Comparison of ENCODE assay signal across 17 mouse cellular contexts in genomic region chr5:121389106-121389505, GRCm38 (mm10). TPM values are rescaled to one million over a fixed set of nuclear protein-coding genes. Genes with fewer than 3 reads are reported as not detected.
DNase-seq lines count a peak whose midpoint lies in the region; ATAC-seq and TF ChIP-seq lines count a peak whose summit lies in the region.
"Had no signal": no experiment of that assay in that cellular context is flagged by ENCODE, and none has a peak within 500 bp of the region (broad histone marks: within the 10 kb centered on the region; RNA-seq: fewer than 3 reads in every experiment).

No protein-coding gene starts in this region.

- TF ChIP-seq CTCF in layer of hippocampus, adult 2 months (conservative IDR thresholded peaks at IDR 0.05), result no peak

- H3K9me3 ChIP-seq in forebrain, embryonic 12.5 days, result no peaks in the 10 kb centered on the region
- no peaks in the 10 kb centered on the region for H3K9me3 ChIP-seq in forebrain, embryonic 14.5 days (replicated peaks; ENCODE audit: control insufficient read depth, low read length)
- no peaks in the 10 kb centered on the region for H3K9me3 ChIP-seq in neural tube, embryonic 14.5 days (ENCODE audit: control insufficient read depth, low read length)
- no peaks in the 10 kb centered on the region for H3K9me3 ChIP-seq in stomach, embryonic 16.5 days (replicated peaks; ENCODE audit: control insufficient read depth, low read length)
- H3K9me3 ChIP-seq: heart, embryonic 15.5 days had no signal

- WGBS in forebrain, embryonic 12.5 days, result 66% methylated on average over 7 of the region's 7 CpGs
- WGBS in forebrain, embryonic 14.5 days, result 50% methylated on average over 7 of the region's 7 CpGs
- WGBS in neural tube, embryonic 14.5 days, result 44% methylated on average over 7 of the region's 7 CpGs
- WGBS in stomach, embryonic 16.5 days, result 60% methylated on average over 7 of the region's 7 CpGs

- DNase-seq in forebrain, embryonic 14.5 days (ENCODE audit: low spot score), result no peak
- DNase-seq in layer of hippocampus, adult 2 months (ENCODE audit: low spot score in 2 of 2), result peak; percentile 43 to 45
- DNase-seq in layer of hippocampus, postnatal 25 days (ENCODE audit: extremely low spot score in 1 of 2, low spot score in 1 of 2), result no peak
- no peak for DNase-seq in neural tube, embryonic 10.5 days (ENCODE audit: extremely low spot score, low spot score)
- DNase-seq in spleen, adult 18-20 months, result no peak
- DNase-seq: cerebellum, postnatal 14 days; gastrocnemius, postnatal 25 days; kidney, adult 11 months; right cerebral cortex, postnatal 14 days; thymus, postnatal 25 days had no signal

- peaks cover 16% of the 10 kb centered on the region for H3K4me1 ChIP-seq in forebrain, embryonic 12.5 days
- peaks cover 4% of the 10 kb centered on the region for H3K4me1 ChIP-seq in forebrain, embryonic 14.5 days (ENCODE audit: control insufficient read depth, insufficient read depth, low read length)
- H3K4me1 ChIP-seq in neural tube, embryonic 14.5 days (ENCODE audit: control insufficient read depth, insufficient read depth, low read length), result peaks cover 4% of the 10 kb centered on the region; the same call in 1 of the 2 replicates
- peaks cover 20% of the 10 kb centered on the region for H3K4me1 ChIP-seq in stomach, embryonic 16.5 days (ENCODE audit: control insufficient read depth, insufficient read depth, low read length)

- H3K36me3 ChIP-seq in forebrain, embryonic 12.5 days (replicated peaks), result no peaks in the 10 kb centered on the region
- no peaks in the 10 kb centered on the region for H3K36me3 ChIP-seq in forebrain, embryonic 14.5 days (ENCODE audit: control insufficient read depth, insufficient read depth, low read length)
- no peaks in the 10 kb centered on the region for H3K36me3 ChIP-seq in neural tube, embryonic 14.5 days (ENCODE audit: control insufficient read depth, insufficient read depth, low read length)
- no peaks in the 10 kb centered on the region for H3K36me3 ChIP-seq in stomach, embryonic 16.5 days (ENCODE audit: control insufficient read depth, insufficient read depth, low read length)
- H3K36me3 ChIP-seq: heart, embryonic 15.5 days had no signal

- H3K4me2 ChIP-seq in forebrain, embryonic 12.5 days, result no peak overlapping the region
- H3K4me2 ChIP-seq in forebrain, embryonic 14.5 days (ENCODE audit: low read length), result no peak overlapping the region
- H3K4me2 ChIP-seq in neural tube, embryonic 14.5 days (ENCODE audit: low read depth, low read length), result no peak overlapping the region
- no peak overlapping the region for H3K4me2 ChIP-seq in stomach, embryonic 16.5 days (ENCODE audit: low read depth, low read length)
- H3K4me2 ChIP-seq: heart, embryonic 15.5 days; hindbrain, embryonic 14.5 days had no signal

- H3K27ac ChIP-seq in forebrain, embryonic 12.5 days, result 0 out of 2 replicates have a peak overlapping the region, but pooled peaks have one; percentile 25
- H3K27ac ChIP-seq in forebrain, embryonic 14.5 days (ENCODE audit: low read depth, low read length), result no peak overlapping the region
- H3K27ac ChIP-seq in layer of hippocampus, adult 2 months, result peak overlapping the region; percentile 78
- no peak overlapping the region for H3K27ac ChIP-seq in neural tube, embryonic 14.5 days (ENCODE audit: low read depth, low read length)
- H3K27ac ChIP-seq in stomach, embryonic 16.5 days (ENCODE audit: low read length), result no peak overlapping the region
- H3K27ac ChIP-seq: heart, embryonic 15.5 days; hindbrain, embryonic 14.5 days; liver, embryonic 14.5 days had no signal

- H3K27me3 ChIP-seq in forebrain, embryonic 12.5 days, result peaks cover 16% of the 10 kb centered on the region
- H3K27me3 ChIP-seq in forebrain, embryonic 14.5 days (replicated peaks; ENCODE audit: control insufficient read depth, insufficient read depth, low read length), result peaks cover 6% of the 10 kb centered on the region; the same call in 1 of the 2 replicates
- H3K27me3 ChIP-seq in neural tube, embryonic 14.5 days (ENCODE audit: control insufficient read depth, insufficient read depth, low read length), result no peaks in the 10 kb centered on the region
- H3K27me3 ChIP-seq in stomach, embryonic 16.5 days (ENCODE audit: control insufficient read depth, insufficient read depth, low read length), result no peaks in the 10 kb centered on the region
- H3K27me3 ChIP-seq: heart, embryonic 15.5 days had no signal

- ATAC-seq in forebrain, embryonic 12.5 days (ENCODE audit: low FRiP score), result no peak
- no peak for ATAC-seq in forebrain, embryonic 14.5 days
- no peak for ATAC-seq in neural tube, embryonic 14.5 days (ENCODE audit: low read depth)
- no peak for ATAC-seq in stomach, embryonic 16.5 days (ENCODE audit: insufficient read depth, low FRiP score)

- H3K4me3 ChIP-seq in forebrain, embryonic 12.5 days (replicated peaks), result no peak overlapping the region
- H3K4me3 ChIP-seq in forebrain, embryonic 14.5 days (ENCODE audit: low read depth, low read length), result no peak overlapping the region
- no peak overlapping the region for H3K4me3 ChIP-seq in layer of hippocampus, adult 2 months
- H3K4me3 ChIP-seq in neural tube, embryonic 14.5 days (ENCODE audit: low read depth, low read length), result no peak overlapping the region
- H3K4me3 ChIP-seq in stomach, embryonic 16.5 days (replicated peaks; ENCODE audit: low read length), result no peak overlapping the region
- H3K4me3 ChIP-seq: heart, embryonic 15.5 days; myocyte had no signal

- H3K9ac ChIP-seq in forebrain, embryonic 12.5 days, result 0 out of 2 replicates have a peak overlapping the region, but pooled peaks have one; percentile 21
- H3K9ac ChIP-seq in forebrain, embryonic 14.5 days (ENCODE audit: low read length), result no peak overlapping the region
- H3K9ac ChIP-seq in neural tube, embryonic 14.5 days (replicated peaks; ENCODE audit: low read depth, low read length), result 0 out of 2 replicates have a peak overlapping the region, but pooled peaks have one; percentile 25
- peak overlapping the region; percentile 9; the same call in 1 of the 2 replicates for H3K9ac ChIP-seq in stomach, embryonic 16.5 days (ENCODE audit: low read length)
- H3K9ac ChIP-seq: heart, embryonic 15.5 days; hindbrain, embryonic 14.5 days; liver, embryonic 14.5 days had no signal

RNA-seq across cellular contexts. Expression of gene Trafd1, which starts 3.7 kb away (rescaled TPM):
- polyA plus RNA-seq in forebrain, embryonic 12.5 days (2016; fragmentation: Nextera tagmentation; extraction: Ambion mirVana), result 103 and 109 TPM in 2 replicates
- 129 and 140 TPM in 2 replicates for polyA plus RNA-seq in forebrain, embryonic 14.5 days (2014; fragmentation: Nextera tagmentation; extraction: Ambion mirVana)
- total RNA-seq in layer of hippocampus, adult 2 months (2021), result 10 to 100 TPM; 79.8 to 82.8 TPM
- 10 to 100 TPM; 66.3 to 78.9 TPM for total RNA-seq in layer of hippocampus, postnatal 25 days (2021)
- polyA plus RNA-seq in neural tube, embryonic 14.5 days (2014; fragmentation: Nextera tagmentation; extraction: Ambion mirVana), result 117 and 121 TPM in 2 replicates
- 74.7 and 77.1 TPM in 2 replicates for polyA plus RNA-seq in stomach, embryonic 16.5 days (2015; fragmentation: Nextera tagmentation; extraction: Ambion mirVana)

RNA-seq across cellular contexts. Expression of gene Naa25, which starts 8.6 kb away (rescaled TPM):
- 49.3 and 51.4 TPM in 2 replicates for polyA plus RNA-seq in forebrain, embryonic 12.5 days (2016; fragmentation: Nextera tagmentation; extraction: Ambion mirVana)
- 54.7 and 61.9 TPM in 2 replicates for polyA plus RNA-seq in forebrain, embryonic 14.5 days (2014; fragmentation: Nextera tagmentation; extraction: Ambion mirVana)
- total RNA-seq in layer of hippocampus, adult 2 months (2021), result 10 to 100 TPM; 37.2 to 40.9 TPM
- 10 to 100 TPM; 39.4 to 41.2 TPM for total RNA-seq in layer of hippocampus, postnatal 25 days (2021)
- polyA plus RNA-seq in neural tube, embryonic 14.5 days (2014; fragmentation: Nextera tagmentation; extraction: Ambion mirVana), result 62.0 and 64.4 TPM in 2 replicates
- 43.4 and 45.8 TPM in 2 replicates for polyA plus RNA-seq in stomach, embryonic 16.5 days (2015; fragmentation: Nextera tagmentation; extraction: Ambion mirVana)

Comparison
In these comparisons a context has a peak if more than half of its experiments do, and no peak if none do; other contexts are left out.
1. H3K27ac ChIP-seq: peak in forebrain, embryonic 12.5 days (single experiment) and layer of hippocampus, adult 2 months (single experiment); none in forebrain, embryonic 14.5 days (single experiment), neural tube, embryonic 14.5 days (single experiment) and stomach, embryonic 16.5 days (single experiment).
2. DNase-seq: peak in layer of hippocampus, adult 2 months (2 of 2); none in forebrain, embryonic 14.5 days (single experiment), layer of hippocampus, postnatal 25 days (0 of 2), neural tube, embryonic 10.5 days (single experiment) and spleen, adult 18-20 months (0 of 2).